Mouse (Mus musculus): ENCODE data around the gene B4galnt1.

Gene B4galnt1

GRCm38 (mm10) chr10:127209928-127210570 lies 45.0 kb downstream of the B4galnt1 start:
- no peak for DNase-seq (ENCODE audit: low spot score)

DNA sequence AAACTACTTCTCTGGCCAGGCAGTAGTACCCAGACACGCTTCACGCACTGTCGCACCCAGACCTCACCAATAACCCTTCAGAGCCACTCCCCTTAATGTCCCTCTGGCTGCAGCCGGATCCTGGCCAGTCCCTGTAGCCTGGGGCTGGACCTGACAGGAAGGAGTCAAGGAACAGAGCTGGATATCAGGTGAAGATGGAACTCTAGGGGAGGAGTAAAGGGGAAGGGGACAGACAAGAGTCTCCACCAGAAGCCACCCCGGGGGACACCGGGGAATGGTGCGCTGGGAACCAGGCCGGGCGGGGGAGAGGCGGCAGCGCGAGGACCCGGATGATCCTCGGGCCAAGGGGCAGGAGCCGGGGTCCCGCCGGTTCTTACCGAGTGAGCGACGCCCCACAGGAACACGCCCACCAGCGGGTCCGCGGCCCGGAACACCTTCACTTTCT lies 46.0 kb downstream of the B4galnt1 start:
- DNase-seq (ENCODE audit: low spot score): no peak

- DNase-seq (ENCODE audit: low spot score): peak; percentile 78
Measured at GRCm38 (mm10) chr10:127211414-127211854, 46.4 kb downstream of the B4galnt1 start, which contains the start of gene Pip4k2c. Gene Pip4k2c, minus strand, starts transcription at chr10:127211585.

DNA sequence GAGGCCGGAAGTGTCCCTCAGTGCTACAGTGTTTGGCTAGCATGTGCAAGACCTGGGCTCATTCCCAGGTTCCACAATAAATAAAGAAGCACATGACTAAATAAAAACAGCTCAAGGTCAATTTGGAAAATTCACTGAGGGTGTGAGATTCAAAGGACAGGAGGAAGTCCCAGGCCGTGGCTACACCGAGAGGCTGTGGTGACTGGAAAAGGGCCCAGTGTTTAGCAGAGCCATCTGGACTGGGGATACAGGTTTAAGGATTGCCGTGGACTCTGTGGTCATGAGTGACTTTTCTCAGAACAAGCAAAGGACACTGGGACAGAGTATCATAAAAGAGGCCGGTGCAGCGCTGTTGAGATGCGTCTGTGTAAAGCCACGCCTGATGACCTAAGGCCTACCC lies 48.2 kb downstream of the B4galnt1 start:
- no peak for DNase-seq (ENCODE audit: low spot score)

DNA sequence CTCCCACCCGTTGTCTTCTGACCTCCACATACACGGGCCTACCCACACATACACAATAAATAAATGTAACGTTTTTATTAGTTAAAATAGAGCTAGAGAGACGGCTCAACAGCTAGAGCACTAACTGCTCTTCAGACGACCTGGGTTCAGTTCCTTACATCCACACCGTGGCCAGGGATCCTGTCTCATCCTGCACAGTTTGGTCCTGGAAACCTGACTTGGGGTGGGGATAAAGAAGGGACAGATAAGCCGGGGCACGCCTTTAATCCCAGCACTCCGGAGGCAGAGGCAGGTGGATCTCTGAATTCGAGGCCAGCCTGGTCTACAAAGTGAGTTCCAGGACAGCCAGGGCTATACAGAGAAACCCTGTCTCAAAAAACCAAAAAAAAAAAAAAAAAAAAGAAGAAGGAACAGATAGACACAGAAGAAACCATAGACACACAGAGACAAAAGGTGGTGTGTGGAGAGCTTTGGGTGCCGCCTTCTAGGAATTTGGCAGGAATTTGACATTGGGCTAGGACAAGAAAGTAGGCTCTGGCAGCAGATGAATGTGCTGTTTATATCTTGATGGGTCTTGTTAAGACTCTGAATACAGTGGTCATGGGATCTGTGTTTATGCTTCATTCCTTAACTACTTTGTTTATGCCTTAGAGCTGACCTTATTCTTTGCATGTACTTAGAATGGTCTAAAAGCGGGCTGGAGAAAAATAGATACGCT lies 48.8 kb downstream of the B4galnt1 start:
- no peak for DNase-seq (ENCODE audit: low spot score)

- DNase-seq (ENCODE audit: low spot score): no peak
Measured at GRCm38 (mm10) chr10:127214422-127214803, 49.4 kb downstream of the B4galnt1 start.

- no peak for DNase-seq (ENCODE audit: low spot score)
Measured at GRCm38 (mm10) chr10:127216456-127216855, 51.4 kb downstream of the B4galnt1 start.

DNA sequence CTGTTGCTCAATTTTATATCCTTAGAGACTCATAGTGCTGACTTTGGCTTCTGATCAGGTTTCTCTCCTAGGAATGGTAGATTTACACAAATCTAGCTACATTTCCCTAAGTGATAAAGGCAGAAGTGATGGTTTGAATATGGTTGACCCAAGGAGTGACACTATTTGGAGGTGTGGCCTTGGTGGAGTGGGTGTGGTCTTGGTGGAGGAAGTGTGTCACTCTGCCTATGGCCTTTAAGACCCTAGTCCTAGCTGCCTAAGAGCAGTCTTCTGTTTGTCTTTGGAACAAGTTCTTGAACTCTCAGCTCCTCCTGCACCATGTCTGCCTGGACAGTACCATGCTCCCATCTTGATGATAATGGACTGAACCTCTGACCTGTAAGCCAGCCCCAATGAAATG lies 52.2 kb downstream of the B4galnt1 start:
- DNase-seq (ENCODE audit: low spot score): no peak

GRCm38 (mm10) chr10:127218339-127218738 lies 53.3 kb downstream of the B4galnt1 start:
- no peak for DNase-seq (ENCODE audit: low spot score)

Data from c-Kit-positive CD71-positive TER-119-positive erythroid progenitor cells, embryonic 14.5 days (primary cell).